Mouse (Mus musculus): ENCODE results near the gene Vmn1r185.
"Not testable (repeated sequence)": the region's sequence is repeated elsewhere in the genome, so short reads cannot be mapped to it uniquely, and the experiment has no call there.

The Vmn1r185 gene

GRCm38 (mm10) chr7:26618364-26618763 lies at the start of gene Vmn1r185:
TSS of gene Vmn1r185 (minus strand) at chr7:26618464.
- DNase-seq (ENCODE audit: low read depth in 2 of 2, low spot score in 2 of 2) = not testable (repeated sequence)

GRCm38 (mm10) chr7:26667466-26667865 lies 49.2 kb upstream of the Vmn1r185 start:
- not testable (repeated sequence) for DNase-seq (ENCODE audit: low read depth in 2 of 2, low spot score in 2 of 2)

GRCm38 (mm10) chr7:26666011-26666410 lies 47.7 kb upstream of the Vmn1r185 start:
- no peak for DNase-seq (ENCODE audit: low read depth in 2 of 2, low spot score in 2 of 2)

GRCm38 (mm10) chr7:26589774-26590173 lies 28.5 kb downstream of the Vmn1r185 start:
- no peak for DNase-seq (ENCODE audit: low read depth in 2 of 2, low spot score in 2 of 2)

GRCm38 (mm10) chr7:26589077-26589476 lies 29.2 kb downstream of the Vmn1r185 start:
- no peak for DNase-seq (ENCODE audit: low read depth in 2 of 2, low spot score in 2 of 2)

Data from CD8-positive naive resting alpha-beta T cell, adult 2 months (primary cell).